Mouse (Mus musculus) T-helper 2 cell (primary cell): Measurements from ENCODE around the gene Gnl3.

Source experiments
- in situ Hi-C: fragments of 300-600 bp; cut with MboI, MseI; formaldehyde crosslinking; loops from one replicate; pipeline ENCODE4 v1.15.1; 2025; ENCODE audit warnings: high pct_unique_total_duplicates

Gene Gnl3

DNA sequence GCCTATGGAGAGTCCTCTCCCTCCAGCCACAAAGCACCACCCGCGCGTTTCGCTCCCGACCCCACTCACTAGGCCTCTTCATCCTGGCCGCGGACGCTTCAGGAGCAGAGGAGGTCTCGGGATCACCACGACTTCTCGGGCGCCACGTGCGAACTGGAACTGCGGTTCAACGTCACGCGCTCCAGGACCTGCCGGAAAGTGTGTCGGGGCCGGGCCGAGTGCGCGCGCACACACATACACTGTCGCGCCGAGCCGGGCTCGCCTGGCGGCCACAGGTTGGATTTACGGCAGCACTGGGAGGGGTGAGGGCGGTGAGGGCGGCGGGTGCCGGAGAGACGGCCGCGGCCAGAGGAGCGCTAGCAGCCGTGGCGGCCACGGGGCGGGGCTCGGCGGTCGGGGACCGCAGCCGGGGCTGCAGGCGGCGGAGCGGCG, at the start of gene Gnl3, which contains the start of gene Pbrm1:
TSS of gene Gnl3 (minus strand) at position 293 of the 432 bp plus-strand sequence.
TSS of gene Pbrm1 (plus strand) at position 279 of the 432 bp plus-strand sequence.
- in situ Hi-C loops = loop anchor here (25.0 kb wide), 1 partner anchor 1143 kb away; the partner anchor contains the start of gene Ncoa4

DNA sequence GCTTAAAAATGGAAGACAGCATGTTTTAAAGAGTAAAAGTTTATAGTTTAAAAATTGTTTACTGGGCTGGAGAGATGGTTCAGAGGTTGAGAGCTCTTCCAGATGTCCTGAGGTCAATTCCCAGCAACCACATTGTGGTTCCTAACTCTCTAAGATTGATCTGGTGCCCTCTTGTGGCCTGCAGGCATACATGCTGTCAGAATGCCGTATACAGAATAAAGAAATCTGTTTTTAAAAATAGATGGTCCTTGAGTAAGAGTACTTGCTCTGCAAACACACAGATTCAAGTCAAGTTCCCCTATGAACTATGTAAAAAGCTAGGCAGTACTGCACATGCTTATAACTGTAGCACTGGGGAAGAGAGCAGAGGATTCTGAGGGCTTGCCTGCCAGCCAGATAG, 43.3 kb upstream of the Gnl3 start:
- in situ Hi-C loops = no loop called here

DNA sequence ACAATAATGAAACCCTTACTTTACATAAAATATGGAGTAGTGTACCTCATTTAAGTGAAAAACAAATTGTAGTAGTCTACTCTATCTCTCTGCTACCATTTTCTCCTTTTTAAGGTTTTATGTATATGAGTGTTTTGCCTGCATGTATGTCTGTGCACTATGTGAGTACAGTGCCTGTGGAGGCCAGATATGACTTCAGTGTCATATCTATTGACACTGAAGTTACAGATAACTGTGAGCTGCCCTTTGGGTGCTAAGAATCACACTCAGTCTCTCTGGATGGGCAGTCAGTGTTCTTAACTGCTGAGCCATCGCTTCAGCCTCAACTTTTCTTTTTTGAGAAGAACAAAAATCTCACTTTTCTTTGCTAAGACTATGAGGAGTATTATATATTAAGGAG, 26.9 kb upstream of the Gnl3 start:
- in situ Hi-C loops = no loop called here

DNA sequence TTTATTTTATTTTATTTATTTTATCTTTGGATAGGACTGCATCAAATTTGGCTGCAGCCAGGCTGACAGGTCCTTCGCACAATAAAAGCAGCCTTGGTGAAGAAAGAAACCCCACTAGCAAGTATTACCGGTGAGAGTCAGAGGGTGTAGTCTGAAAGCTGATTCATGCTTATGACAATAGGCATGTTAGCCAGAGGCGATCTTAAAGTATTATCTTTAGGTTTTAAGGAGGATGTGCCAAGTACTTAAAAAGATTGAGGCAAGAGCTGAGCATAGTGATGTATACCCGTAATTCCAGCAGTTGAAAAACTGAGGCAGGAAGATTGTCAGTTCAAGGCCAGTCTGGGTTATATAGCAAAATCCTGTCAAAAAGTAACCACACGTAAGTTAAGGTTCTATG, 26.3 kb upstream of the Gnl3 start:
- in situ Hi-C loops = no loop called here

DNA sequence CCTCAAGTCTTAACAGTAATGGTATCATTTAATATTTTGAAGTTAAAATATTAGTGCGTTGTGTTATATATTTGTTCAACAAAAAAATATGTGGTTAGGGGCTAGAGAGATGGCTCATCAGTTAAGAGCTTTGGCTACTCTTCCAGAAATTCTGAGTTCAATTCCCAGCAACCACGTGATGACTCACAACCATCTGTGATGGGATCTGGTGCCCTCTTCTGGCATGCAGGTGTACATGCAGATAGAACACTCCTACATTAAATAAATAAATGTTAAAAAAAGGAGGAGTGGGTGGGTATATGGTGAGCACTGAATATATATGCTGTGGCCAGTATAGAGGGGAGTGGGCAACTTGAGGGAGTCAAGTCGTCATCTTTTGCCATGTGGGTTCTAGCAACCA, 6.8 kb upstream of the Gnl3 start:
- in situ Hi-C loops = no loop called here

DNA sequence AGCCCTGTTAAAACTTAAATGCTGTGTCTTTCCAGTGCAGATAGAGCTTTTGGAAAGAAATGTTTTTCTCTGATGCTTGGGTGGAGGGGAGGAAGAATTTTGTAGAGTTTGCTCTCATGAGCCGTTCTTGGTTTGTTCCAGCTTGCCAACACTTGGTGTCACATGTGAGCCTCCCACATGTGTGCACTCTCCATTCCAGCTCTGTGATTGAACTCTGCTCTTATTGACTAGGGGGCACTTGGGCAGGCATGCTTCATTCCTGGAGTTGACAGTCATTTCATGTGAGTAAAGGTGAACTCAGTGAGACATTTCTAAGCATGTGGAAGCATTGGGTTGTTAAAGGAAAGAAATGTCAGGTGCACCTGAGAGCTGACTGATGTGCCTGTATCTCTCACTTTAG, 3.6 kb upstream of the Gnl3 start:
- in situ Hi-C loops = loop anchor here (25.0 kb wide), 1 partner anchor 1140 kb away; the partner anchor contains the start of gene Ncoa4

DNA sequence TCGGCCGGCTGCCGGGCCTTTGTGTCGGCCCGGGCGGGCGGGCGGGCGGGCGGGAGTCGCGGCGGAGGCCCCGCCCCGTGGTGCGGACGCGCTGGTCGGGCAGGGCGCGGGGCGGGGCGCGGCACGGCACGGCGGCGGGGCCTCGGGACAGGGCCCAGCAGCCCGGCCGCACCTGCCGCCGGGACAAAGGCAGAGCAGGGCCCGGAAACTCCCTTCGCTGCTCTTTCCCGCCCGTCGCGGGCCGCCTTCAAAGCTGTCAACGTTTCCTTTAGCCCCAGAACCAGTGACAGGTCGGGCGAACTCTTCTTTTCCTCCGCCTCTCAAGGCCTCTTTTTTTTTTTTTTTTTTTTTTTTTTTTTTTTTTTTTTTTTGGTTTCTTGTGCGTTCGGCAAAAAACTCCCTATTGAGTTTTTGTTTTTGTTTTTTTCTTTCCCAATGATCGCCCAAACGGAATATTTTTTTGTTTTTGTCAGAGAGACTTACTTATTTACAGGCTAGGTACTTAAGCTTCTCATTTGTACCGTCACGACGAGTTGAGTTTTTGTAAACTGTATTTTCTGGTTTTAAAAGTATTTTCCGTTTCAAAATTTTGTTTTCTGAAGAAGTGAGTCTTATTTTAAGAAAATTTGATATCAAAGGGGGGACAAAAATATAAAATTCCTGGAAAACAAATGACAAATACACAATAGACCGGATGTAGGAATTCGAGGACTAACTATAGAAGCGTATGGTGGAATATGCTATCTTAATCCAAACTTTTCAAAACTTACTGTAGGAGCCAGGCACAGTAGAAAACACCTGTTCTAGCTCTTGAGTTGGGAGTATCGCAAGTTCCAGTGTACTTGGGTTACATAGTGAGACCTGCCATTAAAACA, 616 bp upstream of the Gnl3 start:
- in situ Hi-C loops = loop anchor here (25.0 kb wide), 1 partner anchor 1143 kb away; the partner anchor contains the start of gene Ncoa4

DNA sequence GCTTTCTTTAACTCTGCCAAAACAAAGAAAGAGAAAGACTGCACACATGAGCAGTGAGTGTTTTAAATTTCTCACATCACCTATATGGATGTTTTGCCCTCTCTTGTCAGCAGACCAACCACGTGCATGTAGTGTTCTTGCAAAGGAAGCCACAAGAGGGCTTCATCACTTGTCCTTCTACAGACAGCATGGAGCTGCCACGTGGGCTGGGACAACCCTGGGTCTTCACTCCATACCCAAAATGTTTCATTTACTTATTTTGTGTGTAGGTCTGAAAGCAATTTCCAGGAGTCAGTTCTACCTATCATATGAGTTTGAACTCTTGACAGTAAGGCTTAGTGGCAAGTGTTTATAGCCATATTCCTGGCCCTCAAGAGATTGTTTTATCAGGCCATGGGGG, 1.1 kb downstream of the Gnl3 start:
- in situ Hi-C loops = loop anchor here (25.0 kb wide), 1 partner anchor 1144 kb away; the partner anchor contains the start of gene Ncoa4

DNA sequence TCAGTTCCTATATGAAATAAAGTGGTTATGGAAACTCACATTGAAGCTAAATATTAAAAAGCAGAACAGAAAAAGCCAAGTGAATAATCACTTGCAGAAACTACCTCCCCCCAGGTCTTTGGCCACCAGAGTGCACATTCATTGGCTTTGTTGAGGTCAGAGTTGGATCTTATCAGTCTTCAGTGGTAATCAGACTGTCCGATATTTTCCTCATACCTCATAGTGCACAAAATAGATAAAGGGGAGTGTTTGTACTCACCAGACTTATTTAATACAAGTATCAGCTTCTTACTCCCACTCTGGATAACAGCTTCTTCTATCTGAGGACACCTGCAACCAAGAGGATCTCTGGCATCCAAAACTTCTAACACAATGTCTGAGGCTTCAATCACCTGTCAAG, 2.9 kb downstream of the Gnl3 start:
- in situ Hi-C loops = loop anchor here (25.0 kb wide), 1 partner anchor 1146 kb away; the partner anchor contains the start of gene Ncoa4

DNA sequence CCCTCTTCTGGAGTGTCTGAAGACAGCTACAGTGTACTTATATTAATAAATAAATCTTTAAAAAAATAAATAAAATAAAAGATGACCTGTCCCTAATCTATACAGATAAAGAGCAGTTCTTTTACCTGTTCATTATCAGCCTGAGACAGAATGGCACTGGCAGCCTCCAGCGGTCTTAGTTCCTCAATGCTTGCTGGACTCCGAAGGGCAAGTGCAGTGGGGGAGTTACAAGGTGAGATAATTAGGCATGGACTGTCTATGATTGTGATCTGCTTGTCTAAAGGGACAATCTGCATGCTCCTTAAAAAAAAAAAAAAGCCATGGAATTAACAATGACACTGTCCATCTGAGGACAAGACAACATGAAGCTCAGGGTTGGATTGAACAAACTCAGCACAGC, 5.0 kb downstream of the Gnl3 start:
- in situ Hi-C loops = loop anchor here (25.0 kb wide), 1 partner anchor 1148 kb away; the partner anchor contains the start of gene Ncoa4

DNA sequence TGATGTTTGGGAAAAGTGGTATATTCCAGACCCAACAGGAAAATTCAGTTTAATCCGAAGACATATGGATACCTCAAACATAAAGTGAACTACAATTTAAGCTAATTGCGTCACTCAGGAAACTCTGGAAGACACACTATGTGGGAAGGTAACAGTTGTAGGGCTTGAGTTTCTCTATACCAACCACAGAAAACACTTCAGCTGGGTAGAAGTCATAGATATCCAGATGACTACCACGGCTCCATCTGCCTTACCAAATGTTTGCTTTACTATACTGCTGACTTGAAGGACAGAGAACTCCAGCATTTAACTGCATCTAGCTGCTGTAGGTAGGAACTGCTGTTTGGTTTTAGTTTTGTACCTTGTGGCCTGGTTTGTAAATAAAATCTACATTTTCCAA, 7.4 kb downstream of the Gnl3 start:
- in situ Hi-C loops = loop anchor here (25.0 kb wide), 1 partner anchor 1151 kb away; the partner anchor contains the start of gene Ncoa4

DNA sequence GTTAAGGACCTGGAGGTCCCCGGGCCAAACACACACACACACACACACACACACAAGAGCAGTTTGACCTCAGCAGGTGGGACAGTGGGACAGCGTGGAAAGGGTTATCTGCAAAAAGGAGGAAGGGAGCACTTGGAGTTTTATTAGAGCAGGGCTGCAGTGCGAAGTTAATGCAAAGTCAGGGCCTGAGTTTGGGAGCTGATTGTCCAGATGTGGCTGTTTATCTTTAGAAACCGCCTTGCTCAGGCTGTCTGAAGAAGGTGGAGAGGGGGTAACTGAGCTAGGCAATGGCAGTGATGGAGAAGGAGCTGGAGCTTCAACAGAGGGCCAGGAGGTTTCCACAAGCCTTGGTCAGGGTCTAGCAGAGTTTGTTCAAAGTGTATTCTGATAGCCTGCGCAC, 12.2 kb downstream of the Gnl3 start:
- in situ Hi-C loops = loop anchor here (25.0 kb wide), 1 partner anchor 1156 kb away; the partner anchor contains the start of gene Ncoa4

DNA sequence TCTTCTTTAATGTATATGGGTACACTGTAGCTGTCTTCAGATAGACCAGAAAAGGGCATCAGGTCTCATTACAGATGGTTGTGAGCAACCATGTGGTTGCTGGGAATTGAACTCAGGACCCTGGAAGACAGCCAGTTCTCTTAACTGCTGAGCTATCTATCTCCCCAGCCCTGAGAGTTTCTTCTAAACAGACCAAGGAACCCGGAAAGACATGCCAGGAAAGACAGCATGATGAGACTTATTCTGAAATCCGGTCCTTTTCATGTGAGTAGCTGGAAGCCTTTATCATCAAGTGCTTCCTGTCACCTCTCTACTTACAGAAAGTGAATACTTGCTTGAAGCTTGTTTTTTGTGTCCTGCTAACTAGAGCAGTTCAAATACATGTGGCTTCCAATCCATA, 14.4 kb downstream of the Gnl3 start:
- in situ Hi-C loops = loop anchor here (25.0 kb wide), 1 partner anchor 1158 kb away; the partner anchor contains the start of gene Ncoa4

DNA sequence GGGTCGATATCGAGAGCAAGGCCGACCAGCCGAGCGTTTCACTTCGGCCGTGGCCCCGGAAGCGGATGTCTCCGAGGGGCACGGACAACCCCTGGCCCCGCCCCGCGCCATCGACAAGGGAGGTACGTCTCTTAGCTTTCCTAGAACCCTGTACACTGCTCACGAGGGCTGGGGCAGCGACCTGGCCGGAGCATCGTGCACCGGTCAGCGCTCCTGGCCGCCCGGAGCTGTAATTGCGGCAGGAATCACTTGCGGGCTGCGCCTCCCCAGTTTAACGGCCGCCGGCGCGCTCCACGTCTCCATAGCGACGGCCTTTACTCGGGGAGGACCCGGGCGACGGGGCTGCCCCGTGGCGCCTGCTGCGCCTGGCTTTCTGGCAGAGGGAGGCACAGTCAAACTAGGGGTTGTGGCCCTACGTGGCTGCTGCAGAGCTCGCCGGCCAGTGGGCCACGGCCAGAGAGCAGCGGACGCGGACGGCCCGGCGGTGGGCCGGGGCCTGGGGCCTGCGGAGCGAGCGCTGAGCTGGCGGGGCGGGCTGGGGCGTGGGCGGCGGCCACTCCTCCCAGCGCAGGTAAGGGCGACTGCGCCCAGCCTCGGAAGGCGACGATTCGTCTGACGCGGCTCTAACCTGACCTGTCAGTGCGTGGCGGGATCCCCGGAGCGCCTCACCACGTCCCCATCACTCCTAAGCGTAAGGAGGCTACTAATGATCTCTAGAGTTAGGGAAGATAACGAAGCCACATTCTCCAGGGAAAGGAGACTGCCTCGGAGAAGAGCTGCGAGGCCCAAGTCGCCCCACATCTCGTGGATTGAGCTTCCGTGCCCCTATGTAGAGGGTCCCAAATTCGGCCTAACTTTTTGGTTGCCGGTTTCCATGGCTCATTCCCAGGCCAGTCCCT, 17.4 kb downstream of the Gnl3 start, which contains the start of the genes Glt8d1 and Spcs1:
TSS of gene Glt8d1 (plus strand) at position 94 of the 899 bp plus-strand sequence.
TSS of gene Spcs1 (minus strand) at position 366 of the 899 bp plus-strand sequence.
- in situ Hi-C loops = loop anchor here (25.0 kb wide), 1 partner anchor 1161 kb away; the partner anchor contains the start of gene Ncoa4

DNA sequence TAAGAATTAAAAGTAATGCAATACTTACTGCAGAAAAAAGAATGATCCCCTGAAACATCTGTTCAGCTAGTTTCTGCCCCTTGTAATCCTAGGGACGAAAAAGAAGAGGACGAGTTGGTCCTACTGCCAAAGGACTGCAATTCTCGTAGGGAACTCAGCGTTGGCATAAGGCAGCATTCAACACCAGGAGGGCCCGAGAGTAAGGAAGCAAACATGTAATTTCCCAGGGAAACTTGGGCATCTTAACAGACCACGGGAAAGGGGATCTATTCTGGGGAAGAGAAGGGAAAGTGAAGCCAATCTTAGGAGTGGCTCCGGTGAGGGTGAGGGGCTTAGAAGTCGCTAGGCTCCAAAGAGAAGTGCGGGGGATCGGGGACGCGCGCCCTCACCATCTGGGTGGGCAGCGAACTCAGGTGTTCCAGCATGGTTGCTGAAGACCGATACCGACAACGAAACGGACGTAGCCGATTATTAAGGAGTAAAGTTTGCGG, 18.1 kb downstream of the Gnl3 start:
- in situ Hi-C loops = loop anchor here (25.0 kb wide), 1 partner anchor 1161 kb away; the partner anchor contains the start of gene Ncoa4

DNA sequence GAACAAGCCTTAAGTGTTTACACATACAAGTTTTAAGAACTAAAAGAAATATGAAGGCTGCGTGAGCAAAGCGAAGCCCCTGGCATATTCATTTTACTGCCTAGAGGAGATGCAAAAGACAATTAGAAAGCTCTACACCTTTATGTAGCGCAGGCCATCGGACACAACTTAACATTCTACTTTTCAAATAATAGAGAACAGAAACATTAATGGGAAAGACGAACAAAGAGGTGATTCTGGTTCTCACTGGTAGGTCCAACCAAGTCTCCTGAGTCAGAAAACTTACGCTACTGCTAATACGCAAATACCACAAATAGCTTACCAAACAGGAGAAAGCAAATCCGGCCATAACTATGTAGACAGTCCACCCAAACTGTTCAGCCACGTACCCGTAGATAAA, 18.6 kb downstream of the Gnl3 start:
- in situ Hi-C loops = loop anchor here (25.0 kb wide), 1 partner anchor 1162 kb away; the partner anchor contains the start of gene Ncoa4

DNA sequence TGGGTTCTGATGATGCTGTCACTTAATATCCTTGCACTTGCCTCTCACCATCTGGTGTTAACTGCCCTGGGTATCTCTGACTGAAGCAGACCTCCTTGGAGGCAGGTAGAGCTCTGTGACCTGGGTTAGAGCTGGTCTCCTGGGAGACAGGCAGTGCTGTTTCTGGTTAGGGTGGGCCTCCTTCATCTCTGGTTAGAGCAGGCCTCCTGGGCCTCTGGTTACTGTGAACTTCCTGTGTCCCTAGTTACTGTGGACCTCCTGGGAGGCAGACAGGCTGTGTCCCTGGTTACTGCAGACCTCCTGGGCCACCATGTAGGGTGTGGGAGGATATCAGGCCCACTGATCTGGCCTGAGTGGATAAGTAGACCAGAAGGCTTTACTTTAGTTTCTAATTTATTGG, 22.5 kb downstream of the Gnl3 start:
- in situ Hi-C loops = no loop called here

DNA sequence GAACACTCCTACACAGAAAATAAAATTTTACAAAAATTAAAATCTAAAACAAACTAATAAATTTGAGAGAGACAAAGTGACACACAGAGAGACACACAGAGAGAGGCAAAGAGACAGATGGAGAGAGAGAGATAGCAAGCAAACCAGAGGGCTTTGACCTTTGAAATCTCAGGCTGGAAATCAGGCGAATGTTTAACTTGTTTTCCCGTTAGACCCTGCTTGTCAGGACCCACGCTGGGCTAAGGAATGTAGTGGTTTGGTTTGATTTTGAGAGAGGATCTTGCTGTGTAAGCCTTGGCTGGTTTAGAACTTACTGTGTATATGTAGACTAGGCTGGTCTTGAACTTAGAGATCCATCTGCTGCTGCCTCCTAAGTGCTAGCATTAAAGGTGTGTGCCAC, 42.7 kb downstream of the Gnl3 start:
- in situ Hi-C loops = no loop called here

DNA sequence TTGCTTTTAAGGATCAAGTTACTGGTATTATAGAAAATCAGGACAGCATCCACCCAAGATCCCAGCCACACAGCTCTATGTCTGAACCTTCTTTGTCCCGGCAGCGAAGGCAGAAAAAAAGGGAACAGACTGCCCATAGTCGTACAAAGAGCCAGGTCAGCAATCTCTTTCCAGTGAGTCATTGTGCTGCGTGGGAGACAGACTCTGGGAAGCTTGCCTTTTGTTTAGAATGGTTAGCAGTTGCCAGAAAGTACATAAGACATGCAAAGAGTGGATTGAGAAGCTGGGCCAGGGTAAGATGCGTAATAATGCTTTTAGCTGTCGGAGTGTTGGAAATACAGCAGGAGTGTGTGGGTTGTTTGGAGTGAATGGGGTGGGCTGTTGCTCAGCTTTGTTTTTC, 44.7 kb downstream of the Gnl3 start:
- in situ Hi-C loops = no loop called here
